Mouse (Mus musculus) forebrain, embryonic 11.5 days (tissue): ENCODE results near the gene Hsd17b14. TPM values are rescaled to one million over a fixed set of nuclear protein-coding genes. Genes with fewer than 3 reads are reported as not detected.

Experiments
- ATAC-seq: fragments of 200-750 bp; cut with Nextera tagmentation; replicated peaks from 2 replicates; pipeline ENCODE4 v1.8.0; 2017; ENCODE audit warnings: moderate TSS enrichment; ENCODE audit not compliant: low FRiP score
- DNase-seq: peaks from one replicate; pipeline ENCODE4 v3.0.0-alpha.2; 2017; ENCODE audit warnings: low spot score
- H3K27ac ChIP-seq: fragments of 300-500 bp; sonication (generic); 2 replicates; pipeline ENCODE4 v1.5.1; 2014; ENCODE audit warnings: low read depth, low read length
- H3K27me3 ChIP-seq: fragments of 300-500 bp; sonication (generic); 2 replicates; pipeline ENCODE4 v1.6.1; 2014; ENCODE audit warnings: mild to moderate bottlenecking, low read length, mixed read lengths; ENCODE audit not compliant: control insufficient read depth, insufficient read depth
- H3K36me3 ChIP-seq: fragments of 300-500 bp; sonication (generic); 2 replicates; pipeline ENCODE4 v1.6.1; 2014; ENCODE audit warnings: mild to moderate bottlenecking, low read length, moderate library complexity, mixed read lengths; ENCODE audit not compliant: control insufficient read depth, insufficient read depth
- H3K4me1 ChIP-seq: fragments of 300-500 bp; sonication (generic); replicated peaks from 2 replicates; pipeline ENCODE4 v1.6.1; 2014; ENCODE audit warnings: low read length, mixed read lengths; ENCODE audit not compliant: control insufficient read depth, insufficient read depth
- H3K4me2 ChIP-seq: fragments of 300-500 bp; sonication (generic); 2 replicates; pipeline ENCODE4 v1.6.1; 2014; ENCODE audit warnings: low read depth, mild to moderate bottlenecking, low read length, moderate library complexity, mixed read lengths; ENCODE audit not compliant: severe bottlenecking
- H3K4me3 ChIP-seq: fragments of 300-500 bp; sonication (generic); 2 replicates; pipeline ENCODE4 v1.5.1; 2014; ENCODE audit warnings: low read depth, low read length
- H3K9ac ChIP-seq: fragments of 300-500 bp; sonication (generic); 2 replicates; pipeline ENCODE4 v1.6.1; 2014; ENCODE audit warnings: low read length
- H3K9me3 ChIP-seq: fragments of 300-500 bp; sonication (generic); 2 replicates; pipeline ENCODE4 v1.6.1; 2016; ENCODE audit warnings: low read length, mixed read lengths; ENCODE audit not compliant: control insufficient read depth
- WGBS: fragments of 180-500 bp; shearing (Covaris S2); extraction: QIAGEN DNeasy Blood & Tissue Kit; methylation state at CpG from one replicate; pipeline ENCODE4 v1.1.7; 2014; 5-methylcytosine and 5-hydroxymethylcytosine counted together
- polyA plus RNA-seq: library from polyadenylated mRNA; unstranded; fragments of >200 nt; fragmentation: Nextera tagmentation; extraction: Ambion mirVana; gene quantifications from 2 replicates; pipeline ENCODE4 v1.2.1, GENCODE M21; 2014

The Hsd17b14 gene
- polyA plus RNA-seq, 1 experiment from 2014 or later, result 1.2 TPM

GRCm38 (mm10) chr7:45553990-45554389 is 703 bp upstream of the Hsd17b14 start:
- DNase-seq, result no peak
- no peaks in the 10 kb centered on the region for H3K4me1 ChIP-seq
- H3K27me3 ChIP-seq, result no peaks in the 10 kb centered on the region
- no peak overlapping the region for H3K4me2 ChIP-seq
- H3K9me3 ChIP-seq, result no peaks in the 10 kb centered on the region
- 94% methylated on average over 2 of the region's 2 CpGs for WGBS
- H3K27ac ChIP-seq, result no peak overlapping the region
- no peaks in the 10 kb centered on the region for H3K36me3 ChIP-seq
- H3K9ac ChIP-seq, result no peak overlapping the region
- ATAC-seq, result no peak
- H3K4me3 ChIP-seq, result no peak overlapping the region

DNA sequence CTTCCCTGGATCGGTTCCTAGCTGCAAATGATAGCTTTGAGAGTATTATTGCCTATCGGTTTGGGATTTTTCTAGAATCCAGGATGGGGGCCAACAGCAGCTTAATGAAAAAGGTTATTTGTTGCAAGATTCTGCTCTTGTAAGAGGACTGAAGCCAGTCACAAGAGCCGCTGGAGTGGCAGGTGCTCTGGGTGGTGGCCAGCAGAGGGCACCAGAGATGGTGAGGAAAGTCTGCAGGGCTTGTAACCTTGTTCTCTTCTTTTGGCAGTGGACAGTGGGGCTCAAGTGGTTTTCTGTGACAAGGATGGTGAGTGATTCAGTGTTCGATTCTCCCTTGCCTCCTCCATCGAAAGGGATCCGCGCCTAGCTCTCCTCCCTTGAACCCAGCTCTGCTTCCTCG is 1.1 kb downstream of the Hsd17b14 start:
- Histone ChIP-seq H3K9ac (no peak overlapping the region), H3K9me3 (no peaks in the 10 kb centered on the region), H3K4me1 (no peaks in the 10 kb centered on the region), H3K4me3 (no peak overlapping the region), H3K4me2 (no peak overlapping the region), H3K27me3 (no peaks in the 10 kb centered on the region), H3K36me3 (no peaks in the 10 kb centered on the region), H3K27ac (no peak overlapping the region)
- ATAC-seq (no peak), DNase-seq (peak; percentile 88)
- WGBS, result 20% methylated on average over 8 of the region's 8 CpGs

DNA sequence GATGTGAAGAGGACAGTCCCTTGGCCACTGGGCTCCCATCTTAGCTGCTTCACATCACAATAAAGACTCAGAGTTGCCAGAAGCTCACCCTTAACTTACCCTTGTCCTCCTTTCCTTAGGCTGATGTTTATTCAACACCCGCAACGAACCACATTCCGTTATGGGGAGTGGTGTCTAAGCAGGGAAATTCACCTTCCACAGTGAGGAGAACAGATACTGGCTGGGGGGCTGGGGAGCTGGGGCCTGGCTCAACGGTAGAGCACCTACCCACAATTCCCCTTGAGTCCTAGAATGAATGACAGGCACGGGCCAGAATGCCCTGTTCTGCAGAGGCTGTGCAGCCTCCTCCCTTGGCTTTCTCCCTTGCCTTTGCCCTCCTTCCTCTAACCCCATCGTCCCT is 4.2 kb downstream of the Hsd17b14 start:
- Histone ChIP-seq H3K4me1 (no peaks in the 10 kb centered on the region), H3K4me3 (no peak overlapping the region), H3K36me3 (no peaks in the 10 kb centered on the region), H3K9ac (no peak overlapping the region), H3K27ac (no peak overlapping the region), H3K4me2 (no peak overlapping the region), H3K9me3 (no peaks in the 10 kb centered on the region), H3K27me3 (no peaks in the 10 kb centered on the region)
- ATAC-seq (no peak), DNase-seq (peak; percentile 20)
- WGBS, result 71% methylated on average over 6 of the region's 6 CpGs

- no peak overlapping the region for H3K27ac ChIP-seq
- H3K9ac ChIP-seq, result no peak overlapping the region
- no peak overlapping the region for H3K4me2 ChIP-seq
- DNase-seq, result peak; percentile 38
- no peaks in the 10 kb centered on the region for H3K4me1 ChIP-seq
- H3K36me3 ChIP-seq, result no peaks in the 10 kb centered on the region
- WGBS, result 86% methylated on average over 7 of the region's 7 CpGs
- no peak overlapping the region for H3K4me3 ChIP-seq
- H3K27me3 ChIP-seq, result no peaks in the 10 kb centered on the region
- H3K9me3 ChIP-seq, result no peaks in the 10 kb centered on the region
- no peak for ATAC-seq
These were observed 5.5 kb downstream of the Hsd17b14 start for GRCm38 (mm10) chr7:45560241-45560640.

DNA sequence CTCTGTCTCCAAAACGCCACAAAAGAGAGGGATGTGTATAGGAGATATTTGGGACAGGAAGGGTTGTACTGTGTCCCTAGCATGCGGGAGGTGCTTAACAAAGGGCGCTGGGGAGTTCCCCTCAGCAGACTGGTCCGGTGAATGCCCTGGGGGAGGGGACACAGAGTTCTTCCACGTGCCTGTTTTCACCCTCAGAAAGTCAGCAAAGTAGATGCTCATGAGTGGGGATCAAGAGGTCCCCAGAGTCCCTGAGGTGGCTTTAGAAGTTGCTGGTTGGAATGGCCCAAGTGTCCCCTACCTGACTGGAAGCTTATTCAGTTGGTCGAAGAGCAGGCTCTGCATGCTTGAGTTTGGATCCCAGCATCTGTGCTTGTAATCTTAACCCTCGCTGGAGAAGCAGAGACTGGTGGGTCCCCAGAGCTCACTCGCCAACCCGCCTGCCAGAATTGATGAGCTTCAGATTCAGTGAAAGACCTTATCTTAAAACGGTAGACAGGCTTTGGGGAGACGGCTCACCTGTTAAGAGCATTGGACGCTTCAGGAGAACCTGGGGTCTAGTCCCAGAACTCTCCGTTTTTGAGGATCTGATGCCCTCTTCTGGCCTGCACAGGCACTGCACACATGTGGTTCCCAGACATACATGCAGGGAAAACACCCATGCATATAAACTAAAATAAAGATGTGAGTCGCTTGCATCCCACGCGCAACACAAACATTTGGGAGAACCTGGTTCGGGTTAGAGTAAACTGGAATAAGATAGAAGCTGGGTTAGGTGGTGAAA is 6.3 kb downstream of the Hsd17b14 start:
- WGBS, result 28% methylated on average over 17 of the region's 17 CpGs
- ATAC-seq (no peak), DNase-seq (peak; percentile 79)
- Histone ChIP-seq H3K9ac (no peak overlapping the region; the same call in 1 of the 2 replicates), H3K27me3 (no peaks in the 10 kb centered on the region), H3K4me2 (no peak overlapping the region), H3K27ac (no peak overlapping the region), H3K4me3 (no peak overlapping the region), H3K4me1 (no peaks in the 10 kb centered on the region), H3K36me3 (no peaks in the 10 kb centered on the region), H3K9me3 (no peaks in the 10 kb centered on the region)

- WGBS, result 50% methylated on average over 12 of the region's 12 CpGs
- H3K9me3 ChIP-seq, result no peaks in the 10 kb centered on the region
- DNase-seq (peak; percentile 45), ATAC-seq (no peak)
- no peak overlapping the region for H3K4me2 ChIP-seq
- H3K9ac ChIP-seq, result no peak overlapping the region
- H3K4me3 ChIP-seq, result no peak overlapping the region
- H3K27ac ChIP-seq, result no peak overlapping the region
- H3K27me3 ChIP-seq, result no peaks in the 10 kb centered on the region
- no peaks in the 10 kb centered on the region for H3K36me3 ChIP-seq
- no peaks in the 10 kb centered on the region for H3K4me1 ChIP-seq
These were observed 7.2 kb downstream of the Hsd17b14 start for GRCm38 (mm10) chr7:45561624-45562520.

- Histone ChIP-seq H3K9me3 (no peaks in the 10 kb centered on the region), H3K9ac (no peak overlapping the region), H3K27me3 (no peaks in the 10 kb centered on the region), H3K36me3 (no peaks in the 10 kb centered on the region), H3K4me1 (no peaks in the 10 kb centered on the region), H3K4me2 (no peak overlapping the region), H3K4me3 (no peak overlapping the region), H3K27ac (no peak overlapping the region)
- DNase-seq, result no peak
- ATAC-seq, result no peak
- 92% methylated on average over 2 of the region's 2 CpGs for WGBS
These were observed 10.1 kb downstream of the Hsd17b14 start for GRCm38 (mm10) chr7:45564811-45565210.

- Histone ChIP-seq H3K9ac (no peak overlapping the region), H3K36me3 (no peaks in the 10 kb centered on the region), H3K9me3 (no peaks in the 10 kb centered on the region), H3K27me3 (no peaks in the 10 kb centered on the region), H3K27ac (no peak overlapping the region), H3K4me2 (no peak overlapping the region), H3K4me3 (no peak overlapping the region), H3K4me1 (no peaks in the 10 kb centered on the region)
- ATAC-seq, result no peak
- 87% methylated on average over 9 of the region's 9 CpGs for WGBS
- no peak for DNase-seq
These were observed 10.8 kb downstream of the Hsd17b14 start for GRCm38 (mm10) chr7:45565446-45565845.
